Mouse (Mus musculus): ENCODE measurements at regions not wholly inside any gene's neighbourhood (a gene's known extent, or its start where the extent isn't known, plus 50 kb on each side); places are given as distances from the start of the nearest gene placed in this dataset.

DNA sequence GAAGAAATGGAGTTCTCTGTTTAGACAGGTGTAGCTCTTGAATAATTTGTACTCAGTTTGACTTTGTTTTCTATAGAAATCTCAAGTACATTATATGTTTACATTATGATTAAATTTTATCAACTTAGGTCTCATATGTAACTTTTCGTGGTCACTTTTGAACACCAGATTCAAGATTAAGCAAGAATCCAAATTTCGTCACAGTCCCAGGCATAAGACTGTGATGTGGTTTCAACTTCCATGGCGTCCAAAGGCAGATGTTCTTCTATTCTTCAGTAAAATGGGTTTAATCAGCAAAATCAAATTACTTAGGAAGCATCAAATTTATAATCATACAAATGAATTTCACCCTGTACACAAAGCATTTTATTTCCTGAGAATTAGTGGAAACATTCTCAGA, 198.9 kb downstream of the Gm13691 start:
- TF ChIP-seq NRF1 (IDR thresholded peaks at IDR 0.05; ENCODE audit: insufficient read depth, low read depth, low read length, poor library complexity, severe bottlenecking) (no peak), EP300 (IDR thresholded peaks at IDR 0.05; ENCODE audit: low read depth in 1 of 2, low read length in 2 of 2) (no peak), USF1 (IDR thresholded peaks at IDR 0.05; ENCODE audit: low read depth, low read length) (no peak), ZNF384 (IDR thresholded peaks at IDR 0.05; ENCODE audit: low read depth, low read length) (no peak), MAZ (IDR thresholded peaks at IDR 0.05; ENCODE audit: low read depth, low read length) (no peak), HCFC1 (IDR thresholded peaks at IDR 0.05; ENCODE audit: low read depth, low read length) (no peak), E2F4 (IDR thresholded peaks at IDR 0.05; ENCODE audit: borderline replicate concordance, low read depth, low read length) (no peak), TCF12 (IDR thresholded peaks at IDR 0.05; ENCODE audit: low read depth, low read length) (no peak), SIN3A (IDR thresholded peaks at IDR 0.05; ENCODE audit: low read length) (no peak), USF2 (IDR thresholded peaks at IDR 0.05; ENCODE audit: borderline replicate concordance in 1 of 2, insufficient read depth in 1 of 2, low read depth in 1 of 2, low read length in 2 of 2) (no peak), ZC3H11A (IDR thresholded peaks at IDR 0.05; ENCODE audit: low read depth, low read length) (no peak), SMC3 (IDR thresholded peaks at IDR 0.05; ENCODE audit: low read depth, low read length) (no peak), MEF2A (IDR thresholded peaks at IDR 0.05; ENCODE audit: extremely low read depth, insufficient replicate concordance, low read depth, low read length, poor library complexity, severe bottlenecking) (no peak), MAX (IDR thresholded peaks at IDR 0.05; ENCODE audit: low read length) (no peak), MYC (IDR thresholded peaks at IDR 0.05; ENCODE audit: low read depth, low read length) (no peak)
- Histone ChIP-seq H3K4me1 (ENCODE audit: control insufficient read depth in 1 of 2, insufficient read depth in 2 of 2, low read length in 2 of 2) (no peaks in the 10 kb centered on the region), H3K9ac (ENCODE audit: control insufficient read depth, low read depth, low read length, poor library complexity, severe bottlenecking) (no peak overlapping the region), H3K79me2 (ENCODE audit: control insufficient read depth, insufficient read depth, low read length, poor library complexity) (no peaks in the 10 kb centered on the region), H3K27me3 (ENCODE audit: control insufficient read depth in 1 of 2, insufficient read depth in 2 of 2, low read length in 2 of 2) (no peaks in the 10 kb centered on the region), H3K27ac (ENCODE audit: control insufficient read depth, low read depth, low read length) (no peak overlapping the region), H3K9me3 (replicated peaks; ENCODE audit: insufficient read depth, low read length) (no peaks in the 10 kb centered on the region), H3K36me3 (ENCODE audit: control insufficient read depth in 1 of 2, insufficient read depth in 2 of 2, low read length in 2 of 2) (no peaks in the 10 kb centered on the region), H3K4me3 (ENCODE audit: control insufficient read depth in 1 of 2, insufficient read depth in 1 of 2, low read depth in 2 of 2, low read length in 2 of 2) (no peak overlapping the region)
- no peak for DNase-seq (ENCODE audit: low read depth, low spot score)

DNA sequence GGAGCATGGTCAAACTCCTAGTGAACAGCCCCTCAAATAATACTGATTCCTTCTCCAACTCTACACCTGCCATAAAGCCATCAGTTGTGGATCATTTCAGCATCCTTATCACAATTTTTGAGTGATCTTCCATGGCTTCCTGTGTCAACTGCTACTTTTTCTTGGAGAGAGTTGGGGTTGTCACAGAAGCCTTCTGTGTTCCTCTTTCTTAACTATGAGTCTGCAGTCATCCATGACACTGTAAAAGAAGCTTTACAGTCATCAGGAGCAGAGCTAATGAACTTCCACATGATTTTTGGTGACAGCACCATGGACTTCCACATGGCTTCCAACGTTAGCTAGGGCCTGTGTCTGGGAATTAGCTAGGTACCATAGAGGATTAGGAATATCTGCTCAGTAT, 208.1 kb downstream of the Calcrl start:
- no peaks in the 10 kb centered on the region for H3K27me3 ChIP-seq (ENCODE audit: control insufficient read depth in 1 of 2, insufficient read depth in 2 of 2, low read length in 2 of 2)
- no peaks in the 10 kb centered on the region for H3K9me3 ChIP-seq (replicated peaks; ENCODE audit: insufficient read depth, low read length)
- DNase-seq (ENCODE audit: low read depth, low spot score) = no peak

More for the DNA sequence above, 208.1 kb downstream of the Calcrl start:
- no peaks in the 10 kb centered on the region for H3K4me1 ChIP-seq (ENCODE audit: control insufficient read depth in 1 of 2, insufficient read depth in 2 of 2, low read length in 2 of 2)
- TF ChIP-seq KAT2A (conservative IDR thresholded peaks at IDR 0.05; ENCODE audit: low read depth, low read length) (no peak), TBP (IDR thresholded peaks at IDR 0.05; ENCODE audit: low read depth, low read length) (no peak), MAX (IDR thresholded peaks at IDR 0.05; ENCODE audit: low read length) (no peak), ZKSCAN1 (IDR thresholded peaks at IDR 0.05; ENCODE audit: low read depth, low read length) (no peak), UBTF (IDR thresholded peaks at IDR 0.05; ENCODE audit: borderline replicate concordance, insufficient read depth, low read depth, low read length) (no peak), ZC3H11A (IDR thresholded peaks at IDR 0.05; ENCODE audit: low read depth, low read length) (no peak), GABPA (IDR thresholded peaks at IDR 0.05; ENCODE audit: low read depth, low read length) (no peak)
- H3K4me3 ChIP-seq (ENCODE audit: control insufficient read depth in 1 of 2, insufficient read depth in 1 of 2, low read depth in 2 of 2, low read length in 2 of 2) = no peak overlapping the region
- H3K9ac ChIP-seq (ENCODE audit: control insufficient read depth, low read depth, low read length, poor library complexity, severe bottlenecking) = no peak overlapping the region
- no peaks in the 10 kb centered on the region for H3K79me2 ChIP-seq (ENCODE audit: control insufficient read depth, insufficient read depth, low read length, poor library complexity)
- H3K27ac ChIP-seq (ENCODE audit: control insufficient read depth, low read depth, low read length) = no peak overlapping the region
- no peaks in the 10 kb centered on the region for H3K36me3 ChIP-seq (ENCODE audit: control insufficient read depth in 1 of 2, insufficient read depth in 2 of 2, low read length in 2 of 2)

All from MEL (cell line).